Mouse (Mus musculus) limb, embryonic 11.5 days (tissue): Measurements from ENCODE around the gene Gm28308. TPM values are rescaled to one million over a fixed set of nuclear protein-coding genes. Genes with fewer than 3 reads are reported as not detected.

ENCODE experiments used
- ATAC-seq: fragments of 200-750 bp; cut with Nextera tagmentation; 2 replicates; pipeline ENCODE4 v1.8.0; 2017; ENCODE audit warnings: low read depth; ENCODE audit not compliant: insufficient number of reproducible peaks, low FRiP score, low TSS enrichment
- DNase-seq: peaks from one replicate; pipeline ENCODE4 v3.0.0-alpha.2; 2015; ENCODE audit warnings: low spot score
- H3K27ac ChIP-seq: fragments of 300-500 bp; sonication (generic); replicated peaks from 2 replicates; pipeline ENCODE4 v1.5.1; 2014; ENCODE audit warnings: low read depth, mild to moderate bottlenecking, low read length
- H3K27me3 ChIP-seq: fragments of 300-500 bp; sonication (generic); 2 replicates; pipeline ENCODE4 v1.6.1; 2014; ENCODE audit warnings: mild to moderate bottlenecking, low read length, mixed read lengths; ENCODE audit not compliant: control insufficient read depth, insufficient read depth
- H3K36me3 ChIP-seq: fragments of 300-500 bp; sonication (generic); 2 replicates; pipeline ENCODE4 v1.6.1; 2014; ENCODE audit warnings: mild to moderate bottlenecking, low read length, moderate library complexity, mixed read lengths; ENCODE audit not compliant: control insufficient read depth, insufficient read depth
- H3K4me1 ChIP-seq: fragments of 300-500 bp; sonication (generic); 2 replicates; pipeline ENCODE4 v1.6.1; 2014; ENCODE audit warnings: low read length, mixed read lengths; ENCODE audit not compliant: control insufficient read depth, insufficient read depth
- H3K4me2 ChIP-seq: fragments of 300-500 bp; sonication (generic); 2 replicates; pipeline ENCODE4 v1.6.1; 2014; ENCODE audit warnings: low read depth, mild to moderate bottlenecking, moderate library complexity; ENCODE audit not compliant: severe bottlenecking
- H3K4me3 ChIP-seq: fragments of 300-500 bp; sonication (generic); 2 replicates; pipeline ENCODE4 v1.5.1; 2014; ENCODE audit warnings: low read depth, low read length
- H3K9ac ChIP-seq: fragments of 300-500 bp; sonication (generic); 2 replicates; pipeline ENCODE4 v1.6.1; 2014; ENCODE audit warnings: mild to moderate bottlenecking, low read length
- H3K9me3 ChIP-seq: fragments of 300-500 bp; sonication (generic); 2 replicates; pipeline ENCODE4 v1.6.1; 2016; ENCODE audit warnings: low read length; ENCODE audit not compliant: control insufficient read depth
- WGBS: fragments of 180-500 bp; shearing (Covaris S2); extraction: QIAGEN DNeasy Blood & Tissue Kit; methylation state at CpG from one replicate; pipeline ENCODE4 v1.1.7; 2014; 5-methylcytosine and 5-hydroxymethylcytosine counted together
- polyA plus RNA-seq: library from polyadenylated mRNA; unstranded; fragments of >200 nt; fragmentation: Nextera tagmentation; extraction: Ambion mirVana; gene quantifications from 2 replicates; pipeline ENCODE4 v1.2.1, GENCODE M21; 2014

The Gm28308 gene
- polyA plus RNA-seq, 1 experiment from 2014 or later = 1.3 TPM

DNA sequence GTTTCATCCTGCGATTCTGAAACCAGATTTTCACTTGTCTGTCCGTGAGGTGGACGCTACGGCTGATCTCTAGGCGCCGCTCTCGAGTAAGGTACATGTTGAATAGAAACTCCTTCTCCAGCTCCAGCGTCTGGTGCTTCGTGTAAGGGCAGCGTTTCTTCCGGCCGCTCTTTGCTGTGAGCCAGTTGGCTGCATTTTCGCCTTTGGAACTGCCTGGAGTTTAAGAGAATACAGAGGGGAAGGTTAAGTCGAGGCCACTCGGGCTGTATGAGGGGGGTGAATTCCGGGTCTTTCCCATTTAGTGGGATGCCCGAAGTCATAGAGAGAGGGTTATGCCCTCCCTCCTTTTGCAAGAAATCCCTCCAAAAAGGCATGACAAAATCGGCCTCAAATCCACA, 19.4 kb upstream of the Gm28308 start:
- H3K27ac ChIP-seq = peak overlapping the region; percentile 99
- peaks cover 2% of the 10 kb centered on the region for H3K36me3 ChIP-seq
- H3K4me2 ChIP-seq = peak overlapping the region; percentile 75
- H3K4me1 ChIP-seq = no peaks in the 10 kb centered on the region; the same call in 1 of the 2 replicates
- WGBS = under 1% methylated on average over 18 of the region's 18 CpGs
- H3K4me3 ChIP-seq = peak overlapping the region; percentile 99
- H3K27me3 ChIP-seq = no peaks in the 10 kb centered on the region
- peak; percentile 73 for DNase-seq
- H3K9me3 ChIP-seq = no peaks in the 10 kb centered on the region
- ATAC-seq = no peak
- H3K9ac ChIP-seq = peak overlapping the region; percentile 100

DNA sequence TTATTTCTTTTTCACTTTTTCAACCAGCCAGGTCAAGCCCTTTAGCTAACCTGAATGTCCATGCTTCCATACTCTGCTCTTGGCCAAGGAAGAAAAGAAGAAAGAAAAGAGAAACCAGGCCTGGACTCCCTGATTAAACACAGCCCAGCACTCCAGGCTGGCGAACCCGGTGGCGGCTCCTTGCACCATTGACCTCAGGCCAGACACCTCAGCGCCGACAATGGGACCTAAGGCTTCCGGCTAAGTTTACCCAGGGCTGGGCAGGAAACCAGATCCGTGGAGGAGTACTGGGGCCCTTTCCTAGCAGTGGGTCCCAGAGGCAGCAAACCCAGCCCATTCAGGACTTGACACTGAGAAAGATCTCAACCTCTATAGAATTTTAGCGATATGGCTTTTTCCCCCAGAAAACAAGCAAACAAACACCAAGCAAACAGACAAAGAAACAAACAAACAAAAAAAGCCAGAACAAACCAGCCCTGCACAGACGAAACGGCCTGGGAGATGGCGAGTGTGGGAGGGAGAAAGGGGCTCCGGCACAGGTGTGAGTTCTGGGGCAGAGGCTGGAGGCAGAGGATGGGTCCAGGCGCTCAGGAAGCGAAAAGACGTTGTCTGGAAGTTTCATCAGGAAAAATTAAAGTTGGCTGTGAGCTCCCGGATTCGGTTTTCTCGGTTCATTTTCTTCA, 18.9 kb upstream of the Gm28308 start:
- WGBS = under 1% methylated on average over 18 of the region's 18 CpGs
- Histone ChIP-seq H3K4me1 (peaks cover under 1% of the 10 kb centered on the region; the same call in 1 of the 2 replicates), H3K36me3 (peaks cover 2% of the 10 kb centered on the region), H3K9ac (peak overlapping the region; percentile 100), H3K4me2 (peak overlapping the region; percentile 75), H3K27me3 (no peaks in the 10 kb centered on the region), H3K4me3 (peak overlapping the region; percentile 99), H3K27ac (peak overlapping the region; percentile 99), H3K9me3 (no peaks in the 10 kb centered on the region)
- peak; percentile 76 for DNase-seq
- no peak for ATAC-seq

DNA sequence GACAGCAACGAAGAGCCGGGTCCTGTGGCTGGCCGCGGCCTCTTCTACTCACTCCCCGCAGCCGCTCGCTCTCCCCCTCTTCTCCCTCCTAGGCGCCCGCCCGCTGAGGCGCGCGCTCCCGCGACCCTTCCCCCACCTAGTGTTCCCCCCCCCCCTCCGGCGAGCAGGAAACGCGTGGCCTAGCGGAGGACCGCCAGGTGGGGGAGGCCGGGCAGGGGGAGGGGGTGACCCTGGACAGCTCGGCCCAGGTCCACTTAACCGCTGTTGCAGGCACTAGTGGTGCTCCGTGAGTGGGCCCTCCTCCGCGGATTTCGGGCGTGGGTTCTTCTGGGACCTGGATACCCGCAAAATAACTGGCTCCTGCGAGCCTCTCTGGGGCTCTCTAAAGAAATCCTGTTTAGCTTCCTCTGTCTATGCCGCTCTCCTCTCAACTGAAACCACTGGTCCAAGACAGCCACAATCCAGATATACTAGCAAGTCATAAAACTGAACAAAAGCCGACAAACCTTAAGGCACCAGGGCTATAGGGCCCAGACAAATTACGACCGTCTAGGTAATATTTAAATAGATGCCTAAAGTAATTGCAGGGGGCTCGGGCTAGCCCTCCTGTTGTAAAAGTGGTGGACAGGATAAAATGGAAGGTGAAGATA, 17.5 kb upstream of the Gm28308 start, which contains the start of gene Hoxa9:
Gene Hoxa9 (minus strand): TSS at position 574 of the 650 bp plus-strand sequence.
- ATAC-seq (peak; percentile 64), DNase-seq (peak; percentile 73)
- Histone ChIP-seq H3K27me3 (no peaks in the 10 kb centered on the region), H3K4me1 (peaks cover 4% of the 10 kb centered on the region; the same call in 1 of the 2 replicates), H3K36me3 (peaks cover 2% of the 10 kb centered on the region), H3K4me2 (peak within 1 kb of the TSS; percentile 93), H3K9ac (peak within 1 kb of the TSS; percentile 100), H3K27ac (peak within 1 kb of the TSS; percentile 99), H3K9me3 (no peaks in the 10 kb centered on the region), H3K4me3 (peak within 1 kb of the TSS; percentile 99)
- under 1% methylated on average over 25 of the region's 36 CpGs for WGBS

DNA sequence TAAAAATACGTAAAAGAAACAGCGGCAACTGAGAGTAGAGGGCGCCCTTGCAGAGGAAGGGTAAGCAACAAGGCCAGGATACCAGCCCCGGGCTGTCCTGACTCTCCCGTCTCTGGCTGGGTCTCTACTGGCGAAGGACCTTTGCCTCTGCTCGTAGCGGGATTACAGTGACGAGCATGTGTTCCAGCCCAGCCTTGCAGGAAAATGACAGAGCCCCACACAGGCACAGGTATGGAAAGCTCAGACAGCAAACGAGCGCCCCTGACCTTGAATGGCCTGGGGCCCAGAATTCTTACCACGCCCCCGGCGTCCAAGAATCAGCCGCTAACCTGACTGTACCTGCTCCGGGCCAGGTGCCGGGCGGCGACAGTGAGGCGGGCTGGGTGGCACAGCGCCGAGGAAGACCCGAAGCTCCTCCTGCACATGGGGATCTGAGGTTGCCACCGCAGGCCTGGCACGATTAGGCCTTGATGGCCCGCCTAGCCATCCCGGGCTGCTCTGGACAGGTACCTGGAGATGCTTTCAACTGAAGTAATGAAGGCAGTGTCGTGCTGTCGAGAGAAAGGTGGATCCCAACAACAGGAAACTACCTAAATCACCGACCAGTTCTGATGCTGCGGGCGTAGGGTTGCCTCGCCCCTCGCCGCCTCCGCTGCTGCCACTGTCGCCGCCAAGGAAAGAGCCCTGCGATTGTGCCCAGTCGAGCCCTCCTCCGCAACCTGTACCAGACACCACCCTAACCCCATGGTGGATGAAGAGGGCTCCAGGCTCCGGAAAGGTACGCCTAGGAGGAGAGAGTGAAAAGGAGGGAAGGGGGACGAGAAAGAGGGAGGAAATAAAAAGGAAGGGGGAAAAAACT, 16.6 kb upstream of the Gm28308 start:
- Histone ChIP-seq H3K27me3 (no peaks in the 10 kb centered on the region), H3K4me1 (peaks cover 4% of the 10 kb centered on the region; the same call in 1 of the 2 replicates), H3K9me3 (no peaks in the 10 kb centered on the region), H3K27ac (peak overlapping the region; percentile 99), H3K4me2 (peak overlapping the region; percentile 93), H3K9ac (peak overlapping the region; percentile 100), H3K4me3 (peak overlapping the region; percentile 99), H3K36me3 (peaks cover 2% of the 10 kb centered on the region)
- peak; percentile 74 for DNase-seq
- no peak for ATAC-seq
- WGBS = under 1% methylated on average over 44 of the region's 44 CpGs

DNA sequence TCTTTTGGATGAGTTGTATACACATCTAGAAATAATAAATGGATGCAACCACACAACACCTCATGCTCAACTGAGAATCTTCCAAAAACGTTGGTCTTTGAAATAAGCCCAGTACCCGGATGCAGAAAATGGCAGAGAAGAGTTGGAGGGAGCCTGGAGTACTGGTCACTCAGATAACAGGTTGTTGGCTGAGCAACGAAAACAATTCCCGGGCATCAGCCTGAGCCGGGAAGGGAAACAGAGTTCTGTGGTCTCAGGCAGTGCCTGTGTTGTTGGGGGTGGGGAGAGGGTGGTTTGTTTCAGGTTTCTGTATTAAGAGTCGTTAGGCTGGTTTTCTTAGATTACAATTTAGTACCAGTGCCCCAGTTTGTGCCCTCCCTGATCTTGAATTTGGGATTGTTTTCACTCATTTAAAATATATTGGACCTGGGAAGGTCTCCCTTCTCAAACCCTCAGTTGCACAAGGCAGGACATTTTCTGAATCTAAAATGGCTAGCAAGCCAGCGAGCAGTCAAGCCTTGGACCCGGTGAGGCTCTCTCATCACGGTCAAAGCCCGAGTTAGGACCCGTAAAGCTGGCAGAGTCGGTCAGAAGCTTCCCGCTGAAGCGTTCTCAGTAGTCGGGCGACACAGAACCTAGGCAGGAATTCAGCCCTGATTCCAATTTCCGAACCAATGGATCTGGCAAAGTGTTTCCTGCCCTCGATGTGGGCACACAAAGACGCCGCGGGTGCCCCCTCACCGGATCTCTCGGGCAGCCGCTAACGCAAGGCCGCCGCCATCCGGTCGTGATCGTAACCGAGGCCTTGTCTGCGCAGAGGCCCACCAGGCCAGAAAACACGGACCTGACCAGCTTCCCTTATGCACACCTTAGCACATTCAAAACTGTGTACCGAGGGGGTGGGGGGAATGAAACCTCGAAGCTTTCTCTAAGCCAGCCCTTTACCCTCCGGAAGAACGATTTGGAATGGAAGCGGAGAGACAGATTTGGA, 15.6 kb upstream of the Gm28308 start:
- H3K27me3 ChIP-seq = no peaks in the 10 kb centered on the region
- H3K9me3 ChIP-seq = no peaks in the 10 kb centered on the region
- no peak for ATAC-seq
- H3K9ac ChIP-seq = peak overlapping the region; percentile 100
- WGBS = under 1% methylated on average over 38 of the region's 38 CpGs
- peak overlapping the region; percentile 99 for H3K27ac ChIP-seq
- peaks cover 4% of the 10 kb centered on the region; the same call in 1 of the 2 replicates for H3K4me1 ChIP-seq
- H3K36me3 ChIP-seq = no peaks in the 10 kb centered on the region; the same call in none of the 2 replicates
- peak overlapping the region; percentile 93 for H3K4me2 ChIP-seq
- peak; percentile 74 for DNase-seq
- H3K4me3 ChIP-seq = peak overlapping the region; percentile 99

DNA sequence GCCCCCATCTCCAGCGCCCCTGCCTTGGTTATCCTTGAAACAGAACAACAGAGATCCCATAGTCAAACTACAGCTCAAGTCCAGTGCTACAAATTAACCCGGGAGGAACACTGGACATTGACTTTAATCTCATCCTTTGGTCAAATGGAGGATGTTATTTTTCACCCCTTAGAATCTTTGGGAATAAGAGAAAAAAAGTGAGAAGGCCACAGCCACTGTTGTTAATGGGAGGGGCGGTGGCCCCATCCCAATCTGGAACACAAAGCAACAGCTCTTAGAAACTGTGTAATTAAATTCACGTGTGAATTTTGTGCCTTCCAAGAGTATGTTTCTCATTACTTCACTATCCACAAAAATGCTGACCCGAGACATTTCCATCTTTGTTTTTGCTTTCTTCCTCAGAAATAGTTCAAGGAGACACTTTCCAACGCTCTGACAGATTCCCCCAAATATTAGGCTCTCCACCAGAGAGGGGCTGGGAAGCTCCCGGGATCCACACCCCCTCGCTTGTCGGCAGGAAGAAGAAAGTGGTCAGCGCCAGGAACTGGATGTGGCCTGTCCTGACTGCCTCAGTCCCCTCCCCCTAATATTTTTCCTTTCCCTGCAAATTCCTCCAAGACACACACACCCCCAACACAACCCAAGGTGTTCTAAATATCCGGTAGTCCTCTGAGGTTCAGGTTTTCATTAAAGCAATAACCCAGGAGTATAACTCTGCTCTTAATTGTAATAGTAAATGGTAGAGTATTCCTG, 14.5 kb upstream of the Gm28308 start:
- Histone ChIP-seq H3K27ac (peak overlapping the region; percentile 98), H3K36me3 (no peaks in the 10 kb centered on the region; the same call in none of the 2 replicates), H3K4me1 (peaks cover 4% of the 10 kb centered on the region; the same call in 1 of the 2 replicates), H3K9me3 (no peaks in the 10 kb centered on the region), H3K4me3 (peak overlapping the region; percentile 87), H3K27me3 (no peaks in the 10 kb centered on the region), H3K9ac (peak overlapping the region; percentile 98), H3K4me2 (peak overlapping the region; percentile 89)
- WGBS = under 1% methylated on average over 11 of the region's 11 CpGs
- no peak for ATAC-seq
- peak; percentile 75 for DNase-seq
